Mouse (Mus musculus) cerebellum, postnatal 25 days (tissue): ENCODE data around the gene Olfr907.

Experiments used
- DNase-seq, 2 experiments: peaks; one replicate each; pipeline ENCODE4 v3.0.0; 2021; ENCODE audit warnings: mixed read lengths in 2 of 2

Olfr907 gene

DNA sequence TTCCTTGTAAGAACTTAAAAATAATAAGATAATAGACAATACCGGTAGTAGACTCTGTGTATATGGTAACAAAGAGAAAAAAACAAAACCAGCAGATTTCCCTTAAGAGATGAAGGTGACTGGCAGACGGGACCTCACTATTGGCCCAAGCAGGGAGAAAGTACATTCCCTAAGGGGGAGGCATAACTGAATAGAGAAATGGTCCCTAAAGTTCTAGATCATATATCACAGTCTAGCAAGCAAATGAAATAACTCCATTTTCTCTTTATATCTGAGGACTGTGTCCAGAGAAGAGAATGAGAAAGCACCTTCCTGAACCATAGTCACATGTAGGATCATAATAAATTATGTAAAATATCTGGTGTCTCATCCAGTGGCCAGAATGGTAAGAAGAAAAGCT is at the start of gene Olfr907:
Gene Olfr907, plus strand, starts transcription at position 301 of the 400 bp plus-strand sequence.
- DNase-seq: no peak

DNA sequence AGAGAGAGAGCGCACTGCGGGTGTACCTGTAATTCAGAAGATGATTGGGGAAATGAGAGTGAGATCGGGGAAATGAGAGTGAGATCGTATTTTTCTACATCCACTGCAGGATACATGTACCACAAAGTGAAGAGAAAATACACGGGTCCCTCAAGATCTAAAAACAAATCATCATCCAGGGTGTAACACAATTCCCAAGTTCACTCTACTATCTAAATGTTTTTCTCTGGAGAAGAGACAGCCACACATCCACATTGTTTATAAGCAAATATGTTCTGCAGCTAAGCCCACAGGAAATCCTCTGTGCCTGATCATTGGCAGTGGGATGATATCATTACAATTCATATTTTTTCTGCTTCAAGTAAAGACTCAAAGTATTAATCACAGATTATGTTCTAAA is 48.2 kb upstream of the Olfr907 start, which contains the start of gene Olfr902:
Gene Olfr902, plus strand, starts transcription at position 301 of the 400 bp plus-strand sequence.
- no peak for DNase-seq

- DNase-seq: no peak
These were observed 32.8 kb upstream of the Olfr907 start, which contains the start of gene Olfr904 for GRCm38 (mm10) chr9:38462844-38463243. Gene Olfr904 (plus strand): TSS chr9:38463144.

DNA sequence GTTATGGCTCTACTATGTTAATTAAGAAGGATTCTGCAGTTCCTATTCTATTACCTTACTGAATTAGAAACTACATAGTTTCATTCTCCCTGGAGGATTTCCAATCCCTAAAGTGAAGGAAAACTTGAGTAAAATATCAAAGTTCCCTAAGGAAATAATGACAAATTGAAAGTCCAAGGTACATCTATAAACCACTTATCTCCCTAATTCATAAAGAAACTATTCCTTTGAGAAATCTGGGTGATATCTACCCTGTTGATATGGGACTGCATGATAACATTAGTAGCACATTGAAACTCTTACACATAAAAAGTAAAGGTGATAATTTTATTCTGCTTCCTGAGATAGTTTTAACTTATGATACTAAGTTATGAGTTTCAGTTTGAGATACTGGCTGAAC is 24.8 kb upstream of the Olfr907 start, which contains the start of gene Olfr905:
Gene Olfr905, plus strand, starts transcription at position 301 of the 400 bp plus-strand sequence.
- no peak for DNase-seq

GRCm38 (mm10) chr9:38486785-38487184 is 8.8 kb upstream of the Olfr907 start, which contains the start of gene Olfr906:
Gene Olfr906 (plus strand): TSS chr9:38487085.
- DNase-seq: no peak

DNA sequence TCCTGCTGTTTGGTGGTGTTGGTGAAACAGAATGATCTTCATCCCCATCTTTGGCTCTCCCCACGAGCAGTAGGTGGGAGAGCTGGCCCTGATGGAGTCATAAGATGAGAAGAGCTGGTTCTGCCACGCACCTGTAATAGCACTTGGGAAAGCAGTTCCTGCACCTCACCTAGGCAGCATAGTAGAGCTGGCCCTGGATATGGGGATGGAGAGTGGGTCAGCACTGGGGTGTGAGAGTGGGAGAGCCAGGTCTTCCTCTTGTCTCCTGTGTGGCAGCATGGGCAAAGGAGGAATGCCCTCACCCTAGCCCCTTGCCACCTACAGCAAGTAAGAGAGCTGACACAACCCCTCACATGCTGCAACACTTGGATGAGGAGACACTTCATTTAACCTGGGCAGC is 16.8 kb downstream of the Olfr907 start:
- no peak for DNase-seq

DNA sequence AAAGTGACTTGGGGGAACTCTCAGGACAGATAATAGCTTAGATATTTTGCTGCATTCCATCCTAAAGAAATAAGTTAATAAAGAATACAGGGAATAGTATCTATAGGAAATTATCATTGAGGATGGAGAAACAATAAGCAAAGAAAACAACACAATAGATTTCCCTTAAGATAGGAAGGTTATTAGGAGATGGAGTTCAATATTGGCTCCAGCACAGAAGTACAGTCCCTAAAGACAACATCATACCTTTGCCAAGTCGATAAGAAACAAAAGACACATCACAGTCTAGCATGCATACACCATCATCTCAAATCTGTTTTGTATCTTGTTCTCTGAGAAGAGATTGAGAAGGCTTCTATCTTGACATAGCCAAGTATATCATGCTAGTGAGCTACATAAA is 25.7 kb downstream of the Olfr907 start, which contains the start of gene Olfr911-ps1:
Gene Olfr911-ps1, plus strand, starts transcription at position 301 of the 400 bp plus-strand sequence.
- DNase-seq: no peak

GRCm38 (mm10) chr9:38537549-38537948 is 41.9 kb downstream of the Olfr907 start, which contains the start of gene Olfr910:
Gene Olfr910 (plus strand): TSS chr9:38537849.
- no peak for DNase-seq
